21 mouse cellular contexts compared by ENCODE assay signal in genomic region chr2:96402514-96402913, GRCm38 (mm10).
DNase-seq lines count a peak whose midpoint lies in the region; ATAC-seq and TF ChIP-seq lines count a peak whose summit lies in the region.
"Had no signal": no experiment of that assay in that cellular context is flagged by ENCODE, and none has a peak within 500 bp of the region (broad histone marks: within the 10 kb centered on the region; RNA-seq: fewer than 3 reads in every experiment).

No protein-coding gene starts in this region.

- no peak for TF ChIP-seq CTCF in kidney, adult 2 months (conservative IDR thresholded peaks at IDR 0.05; ENCODE audit: insufficient read depth, insufficient read length, low read depth, low read length)
- TF ChIP-seq CTCF in kidney, postnatal 0 days (IDR thresholded peaks at IDR 0.05; ENCODE audit: low read depth), result no peak

- no peak overlapping the region for H3K27ac ChIP-seq in kidney, adult 2 months (ENCODE audit: insufficient read depth, low read depth, low read length)
- 0 out of 2 replicates have a peak overlapping the region, but pooled peaks have one; percentile 60 for H3K27ac ChIP-seq in kidney, embryonic 15.5 days
- H3K27ac ChIP-seq in kidney, embryonic 14.5 days (ENCODE audit: low read depth, low read length), result no peak overlapping the region
- H3K27ac ChIP-seq in kidney, postnatal 0 days, result no peak overlapping the region
- H3K27ac ChIP-seq in midbrain, embryonic 14.5 days (replicated peaks; ENCODE audit: low read depth, low read length), result no peak overlapping the region
- H3K27ac ChIP-seq: embryonic facial prominence, embryonic 10.5 days; embryonic facial prominence, embryonic 12.5 days; forebrain, embryonic 13.5 days; forebrain, embryonic 15.5 days had no signal

- H3K9ac ChIP-seq in kidney, embryonic 15.5 days, result no peak overlapping the region
- H3K9ac ChIP-seq in kidney, embryonic 14.5 days (ENCODE audit: low read depth, low read length), result no peak overlapping the region
- H3K9ac ChIP-seq in kidney, postnatal 0 days (ENCODE audit: low read depth, low read length), result no peak overlapping the region
- no peak overlapping the region for H3K9ac ChIP-seq in midbrain, embryonic 14.5 days (replicated peaks; ENCODE audit: low read length)
- H3K9ac ChIP-seq: embryonic facial prominence, embryonic 12.5 days; forebrain, embryonic 13.5 days; forebrain, embryonic 15.5 days had no signal

- no peak for TF ChIP-seq POLR2A in kidney, adult 2 months (IDR thresholded peaks at IDR 0.05; ENCODE audit: low read depth, low read length)

- H3K4me3 ChIP-seq in kidney, adult 2 months (ENCODE audit: insufficient read depth, low read depth, low read length), result no peak overlapping the region
- H3K4me3 ChIP-seq in kidney, embryonic 15.5 days (replicated peaks), result no peak overlapping the region
- H3K4me3 ChIP-seq in kidney, embryonic 14.5 days (ENCODE audit: low read length), result no peak overlapping the region
- H3K4me3 ChIP-seq in kidney, postnatal 0 days (replicated peaks; ENCODE audit: low read depth, low read length), result no peak overlapping the region
- H3K4me3 ChIP-seq in midbrain, embryonic 14.5 days (replicated peaks; ENCODE audit: low read depth, low read length), result no peak overlapping the region
- H3K4me3 ChIP-seq: embryonic facial prominence, embryonic 10.5 days; embryonic facial prominence, embryonic 12.5 days; forebrain, embryonic 13.5 days; forebrain, embryonic 15.5 days had no signal

- peak; percentile 25 for DNase-seq in kidney, adult 2 months
- no peak for DNase-seq in kidney, adult 18-20 months
- DNase-seq in kidney, postnatal 0 days (ENCODE audit: low spot score), result peak; percentile 9
- DNase-seq in kidney, postnatal 36 days, result no peak
- no peak for DNase-seq in midbrain, embryonic 14.5 days
- DNase-seq: adrenal gland, adult 2 months; adrenal gland, postnatal 10 days; adrenal gland, postnatal 25 days; cerebellum, adult 11 months; cerebellum, adult 18-20 months; cerebellum, adult 8-10 months; cerebellum, adult 9-11 months; cerebellum, postnatal 14 days; cerebellum, postnatal 36 days had no signal

- H3K36me3 ChIP-seq in kidney, adult 2 months (ENCODE audit: control insufficient read depth, insufficient read depth, low read length), result no peaks in the 10 kb centered on the region
- H3K36me3 ChIP-seq in kidney, embryonic 15.5 days, result no peaks in the 10 kb centered on the region
- no peaks in the 10 kb centered on the region for H3K36me3 ChIP-seq in kidney, embryonic 14.5 days (ENCODE audit: control insufficient read depth, insufficient read depth, low read length)
- H3K36me3 ChIP-seq in kidney, postnatal 0 days (ENCODE audit: insufficient read depth, low read length), result no peaks in the 10 kb centered on the region
- no peaks in the 10 kb centered on the region for H3K36me3 ChIP-seq in midbrain, embryonic 14.5 days (ENCODE audit: control insufficient read depth, insufficient read depth, low read length)
- H3K36me3 ChIP-seq: embryonic facial prominence, embryonic 10.5 days; embryonic facial prominence, embryonic 12.5 days; forebrain, embryonic 15.5 days had no signal

- H3K27me3 ChIP-seq in kidney, adult 2 months (replicated peaks; ENCODE audit: control insufficient read depth, insufficient read depth, low read length), result no peaks in the 10 kb centered on the region
- H3K27me3 ChIP-seq in kidney, embryonic 15.5 days, result no peaks in the 10 kb centered on the region
- no peaks in the 10 kb centered on the region for H3K27me3 ChIP-seq in kidney, embryonic 14.5 days (ENCODE audit: control insufficient read depth, insufficient read depth, low read length)
- no peaks in the 10 kb centered on the region for H3K27me3 ChIP-seq in kidney, postnatal 0 days (ENCODE audit: insufficient read depth, low read length)
- H3K27me3 ChIP-seq in midbrain, embryonic 14.5 days (ENCODE audit: control insufficient read depth, insufficient read depth, low read length), result no peaks in the 10 kb centered on the region
- H3K27me3 ChIP-seq: embryonic facial prominence, embryonic 12.5 days; forebrain, embryonic 13.5 days; forebrain, embryonic 15.5 days had no signal

- 0 out of 2 replicates have a peak, but pooled peaks cover 2% of the 10 kb centered on the region for H3K4me1 ChIP-seq in kidney, adult 2 months (ENCODE audit: control insufficient read depth, insufficient read depth, low read length)
- H3K4me1 ChIP-seq in kidney, embryonic 15.5 days, result no peaks in the 10 kb centered on the region
- no peaks in the 10 kb centered on the region for H3K4me1 ChIP-seq in kidney, embryonic 14.5 days (ENCODE audit: control insufficient read depth, insufficient read depth, low read length)
- H3K4me1 ChIP-seq in kidney, postnatal 0 days (replicated peaks; ENCODE audit: insufficient read depth, low read length), result no peaks in the 10 kb centered on the region
- H3K4me1 ChIP-seq in midbrain, embryonic 14.5 days (ENCODE audit: control insufficient read depth, insufficient read depth, low read length), result no peaks in the 10 kb centered on the region
- H3K4me1 ChIP-seq: embryonic facial prominence, embryonic 10.5 days; embryonic facial prominence, embryonic 12.5 days; forebrain, embryonic 13.5 days had no signal

- no peaks in the 10 kb centered on the region for H3K9me3 ChIP-seq in kidney, embryonic 15.5 days (replicated peaks)
- no peaks in the 10 kb centered on the region for H3K9me3 ChIP-seq in kidney, embryonic 14.5 days (ENCODE audit: control insufficient read depth, low read length)
- H3K9me3 ChIP-seq in kidney, postnatal 0 days (replicated peaks; ENCODE audit: low read length), result no peaks in the 10 kb centered on the region
- no peaks in the 10 kb centered on the region for H3K9me3 ChIP-seq in midbrain, embryonic 14.5 days (ENCODE audit: control insufficient read depth, low read length)
- H3K9me3 ChIP-seq: embryonic facial prominence, embryonic 10.5 days; embryonic facial prominence, embryonic 12.5 days; forebrain, embryonic 13.5 days; forebrain, embryonic 15.5 days had no signal

- ATAC-seq in kidney, embryonic 15.5 days (replicated peaks; ENCODE audit: low FRiP score), result peak; percentile 69; the same call in 1 of the 2 replicates
- no peak for ATAC-seq in kidney, embryonic 14.5 days (ENCODE audit: low FRiP score, low TSS enrichment)
- no peak for ATAC-seq in kidney, postnatal 0 days (replicated peaks; ENCODE audit: low FRiP score, low read depth)
- peak; percentile 12; the same call in 1 of the 2 replicates for ATAC-seq in megakaryocyte, adult 5-6 weeks (ENCODE audit: poor library complexity, severe bottlenecking)
- no peak for ATAC-seq in midbrain, embryonic 14.5 days (ENCODE audit: low FRiP score, low TSS enrichment)
- ATAC-seq: forebrain, embryonic 13.5 days; forebrain, embryonic 15.5 days had no signal

- 44% methylated on average over 2 of the region's 2 CpGs for WGBS in kidney, adult 2 months
- 68% methylated on average over 2 of the region's 2 CpGs for WGBS in kidney, embryonic 15.5 days
- WGBS in kidney, embryonic 14.5 days, result 68% methylated on average over 2 of the region's 2 CpGs
- WGBS in kidney, postnatal 0 days, result 51% methylated on average over 2 of the region's 2 CpGs
- 72% methylated on average over 2 of the region's 2 CpGs for WGBS in midbrain, embryonic 14.5 days

- H3K4me2 ChIP-seq in kidney, embryonic 15.5 days, result no peak overlapping the region
- H3K4me2 ChIP-seq in kidney, embryonic 14.5 days (replicated peaks; ENCODE audit: low read depth, low read length), result no peak overlapping the region
- H3K4me2 ChIP-seq in kidney, postnatal 0 days (ENCODE audit: low read length), result no peak overlapping the region
- no peak overlapping the region for H3K4me2 ChIP-seq in midbrain, embryonic 14.5 days (ENCODE audit: low read length)
- H3K4me2 ChIP-seq: embryonic facial prominence, embryonic 12.5 days; forebrain, embryonic 13.5 days; forebrain, embryonic 15.5 days had no signal

Comparison
In these comparisons a context has a peak if more than half of its experiments do, and no peak if none do; other contexts are left out.
1. DNase-seq: peak in kidney, adult 2 months (single experiment) and kidney, postnatal 0 days (single experiment); none in kidney, adult 18-20 months (single experiment), kidney, postnatal 36 days (0 of 2) and midbrain, embryonic 14.5 days (single experiment).
2. ATAC-seq: peak in kidney, embryonic 15.5 days (single experiment) and megakaryocyte, adult 5-6 weeks (single experiment); none in kidney, embryonic 14.5 days (single experiment), kidney, postnatal 0 days (single experiment) and midbrain, embryonic 14.5 days (single experiment).